ENCODE assay signal across 13 mouse cellular contexts in the genomic region with DNA sequence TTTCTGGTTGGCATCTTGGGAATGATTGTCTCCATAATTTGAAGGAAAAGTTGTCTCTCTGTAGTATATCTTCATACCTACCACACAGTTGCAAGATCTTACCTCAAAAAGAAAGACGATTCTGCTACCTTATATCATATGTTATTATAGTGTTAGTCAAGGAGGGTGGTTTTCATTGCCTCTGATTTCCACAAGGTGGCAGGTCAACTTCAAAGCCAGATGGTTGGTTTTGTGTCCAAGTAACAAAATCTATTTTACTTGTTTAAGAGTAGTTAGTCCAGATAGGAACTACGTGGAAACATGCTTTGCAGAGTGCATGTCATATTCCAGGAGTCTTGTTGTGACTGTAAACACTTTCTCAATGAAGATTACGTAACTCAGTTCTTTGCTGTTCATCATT.
DNase-seq lines count a peak whose midpoint lies in the region; ATAC-seq and TF ChIP-seq lines count a peak whose summit lies in the region.
"Had no signal": no experiment of that assay in that cellular context is flagged by ENCODE, and none has a peak within 500 bp of the region (broad histone marks: within the 10 kb centered on the region; RNA-seq: fewer than 3 reads in every experiment).

No protein-coding gene starts in this region.

- ATAC-seq in kidney, embryonic 15.5 days (replicated peaks; ENCODE audit: low FRiP score): no peak
- ATAC-seq: activated CD4-positive, CD25-positive, alpha-beta regulatory T cell, adult 4 months had no signal

- H3K4me1 ChIP-seq in kidney, adult 2 months (ENCODE audit: control insufficient read depth, insufficient read depth, low read length): no peaks in the 10 kb centered on the region
- H3K4me1 ChIP-seq in kidney, embryonic 15.5 days: no peaks in the 10 kb centered on the region
- H3K4me1 ChIP-seq: heart, embryonic 15.5 days; neural tube, embryonic 15.5 days had no signal

- H3K9me3 ChIP-seq in kidney, embryonic 15.5 days (replicated peaks): no peaks in the 10 kb centered on the region
- H3K9me3 ChIP-seq: heart, embryonic 15.5 days; neural tube, embryonic 15.5 days had no signal

- H3K27ac ChIP-seq in kidney, adult 2 months (ENCODE audit: insufficient read depth, low read depth, low read length): no peak overlapping the region
- H3K27ac ChIP-seq in kidney, embryonic 15.5 days: no peak overlapping the region
- H3K27ac ChIP-seq: heart, embryonic 15.5 days; neural tube, embryonic 15.5 days had no signal

- no peak overlapping the region for H3K9ac ChIP-seq in kidney, embryonic 15.5 days
- H3K9ac ChIP-seq: heart, embryonic 15.5 days; neural tube, embryonic 15.5 days had no signal

- 44% methylated on average over 3 of the region's 3 CpGs for WGBS in kidney, adult 2 months
- 68% methylated on average over 3 of the region's 3 CpGs for WGBS in kidney, embryonic 15.5 days

- TF ChIP-seq CTCF in kidney, adult 2 months (conservative IDR thresholded peaks at IDR 0.05; ENCODE audit: insufficient read depth, insufficient read length, low read depth, low read length): no peak

- peak; percentile 12 to 15 for DNase-seq in cerebellum, postnatal 10 days
- no peak for DNase-seq in cerebellum, postnatal 36 days
- peak; percentile 21 for DNase-seq in kidney, adult 2 months
- peak; percentile 8 for DNase-seq in right cerebral cortex, adult 2 months (ENCODE audit: low spot score in 2 of 2)
- DNase-seq in right cerebral cortex, postnatal 14 days: no peak
- DNase-seq in MN1 (ENCODE audit: low spot score): no peak
- DNase-seq in layer of hippocampus, postnatal 36 days: no peak
- DNase-seq: cerebellum, adult 2 months had no signal

- H3K4me3 ChIP-seq in kidney, adult 2 months (ENCODE audit: insufficient read depth, low read depth, low read length): no peak overlapping the region
- H3K4me3 ChIP-seq in kidney, embryonic 15.5 days (replicated peaks): no peak overlapping the region
- H3K4me3 ChIP-seq: heart, embryonic 15.5 days; megakaryocyte, embryonic 14.5 days; neural tube, embryonic 15.5 days had no signal

- no peak for TF ChIP-seq POLR2A in kidney, adult 2 months (IDR thresholded peaks at IDR 0.05; ENCODE audit: low read depth, low read length)

- H3K4me2 ChIP-seq in kidney, embryonic 15.5 days: no peak overlapping the region
- H3K4me2 ChIP-seq: heart, embryonic 15.5 days; neural tube, embryonic 15.5 days had no signal

- no peaks in the 10 kb centered on the region for H3K36me3 ChIP-seq in kidney, adult 2 months (ENCODE audit: control insufficient read depth, insufficient read depth, low read length)
- no peaks in the 10 kb centered on the region for H3K36me3 ChIP-seq in kidney, embryonic 15.5 days
- H3K36me3 ChIP-seq: heart, embryonic 15.5 days; neural tube, embryonic 15.5 days had no signal

- H3K27me3 ChIP-seq in kidney, adult 2 months (replicated peaks; ENCODE audit: control insufficient read depth, insufficient read depth, low read length): no peaks in the 10 kb centered on the region
- H3K27me3 ChIP-seq in kidney, embryonic 15.5 days: no peaks in the 10 kb centered on the region
- H3K27me3 ChIP-seq: megakaryocyte, embryonic 14.5 days; neural tube, embryonic 15.5 days had no signal

Comparison
In these comparisons a context has a peak if more than half of its experiments do, and no peak if none do; other contexts are left out.
1. DNase-seq: peak in cerebellum, postnatal 10 days (2 of 2), kidney, adult 2 months (single experiment) and right cerebral cortex, adult 2 months (2 of 2); none in cerebellum, postnatal 36 days (0 of 2), right cerebral cortex, postnatal 14 days (single experiment), MN1 (single experiment) and layer of hippocampus, postnatal 36 days (0 of 2).